Mouse (Mus musculus): Measurements from ENCODE around the gene 4931422A03Rik.

DNA sequence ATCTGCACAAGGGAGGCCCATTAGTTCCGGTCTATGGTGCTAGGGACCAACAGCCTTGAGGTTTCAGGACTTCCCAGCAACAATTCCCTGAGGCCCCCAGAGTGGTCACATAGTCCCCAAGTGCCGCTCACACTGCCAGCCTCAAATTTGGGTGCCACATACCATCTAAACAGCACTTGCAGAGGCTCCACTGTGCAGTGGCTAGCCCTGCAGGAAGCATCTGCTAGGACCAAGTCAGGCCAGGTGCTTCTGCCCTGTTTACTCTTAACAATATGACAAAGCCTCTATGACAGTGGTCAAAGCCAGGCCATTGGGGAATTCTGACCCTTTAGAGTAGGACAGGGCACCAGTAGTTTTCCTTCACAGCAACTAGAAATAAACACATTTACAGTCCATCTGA is 91.5 kb downstream of the 4931422A03Rik start:
- TF ChIP-seq CTCF (IDR thresholded peaks at IDR 0.05; ENCODE audit: borderline replicate concordance, control insufficient read depth, extremely low read depth, insufficient read depth, low read length, poor library complexity) (no peak), POLR2A (IDR thresholded peaks at IDR 0.05; ENCODE audit: control insufficient read depth, extremely low read depth, insufficient read depth, low read length, poor library complexity) (no peak)
